Mouse (Mus musculus) bone marrow macrophage, adult 2 months (primary cell): ENCODE results near the gene Igsf9.

Experiments
- CTCF ChIP-seq: IDR thresholded peaks from 2 replicates; pipeline ENCODE4 v1.5.1; 2012; ENCODE audit warnings: low read depth, mild to moderate bottlenecking, low read length, moderate library complexity
- POLR2A ChIP-seq: IDR thresholded peaks from 2 replicates; pipeline ENCODE4 v1.6.1; 2012; ENCODE audit warnings: mild to moderate bottlenecking, low read depth, low read length, borderline replicate concordance

DNA sequence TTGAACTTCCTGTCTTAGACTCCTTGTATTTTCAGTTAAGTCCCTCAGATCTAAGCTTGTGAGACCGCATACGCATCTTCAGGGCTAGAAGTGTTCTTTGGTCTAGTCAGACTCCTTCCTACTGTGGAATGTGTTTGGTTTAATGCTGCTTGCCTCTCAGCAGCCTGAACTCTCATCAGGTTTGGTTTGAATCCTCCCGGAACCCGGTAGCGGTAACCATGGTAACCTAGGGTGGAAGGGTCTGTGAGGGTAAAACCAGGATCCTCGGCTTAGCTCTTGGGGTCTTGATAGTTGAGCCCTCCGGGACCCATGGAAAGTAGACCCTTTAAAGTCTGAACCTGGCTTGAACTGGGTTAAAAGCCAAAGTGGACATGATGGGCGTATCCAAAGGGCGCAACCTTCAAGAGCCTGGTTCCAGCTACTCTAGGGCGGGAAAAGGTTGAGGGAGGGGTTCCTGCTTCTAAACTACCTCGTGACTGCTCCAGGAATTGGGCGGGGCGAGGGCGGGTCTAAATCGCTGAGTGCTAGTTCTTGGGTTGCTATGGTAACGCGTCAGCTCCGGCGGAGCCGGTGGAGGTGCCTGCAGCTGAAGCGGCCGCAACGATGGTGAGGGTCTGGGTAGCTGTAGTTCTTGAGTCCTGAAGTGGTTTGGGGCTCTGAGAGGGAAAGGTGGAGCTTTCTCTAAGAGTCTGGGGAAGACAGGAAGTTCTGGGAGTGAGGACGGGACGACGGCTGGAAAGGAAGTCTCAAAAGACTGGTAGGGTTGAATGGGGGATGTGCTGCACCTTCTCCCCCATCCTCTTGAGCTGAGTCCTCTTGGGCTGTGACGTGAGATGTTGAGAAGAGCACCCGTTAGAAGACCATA, 39.2 kb downstream of the Igsf9 start, which contains the start of gene Cfap45:
- TF ChIP-seq POLR2A (no peak), CTCF (no peak)
